Mouse (Mus musculus) cerebellum, adult 11 months (tissue): Measurements from ENCODE around the gene Eif2b3.
A peak's percentile ranks its signal among the peaks of the same experiment; 100 is the strongest.

Experiments used
- DNase-seq: peaks from one replicate; pipeline ENCODE4 v3.0.0; 2022

Gene Eif2b3

DNA sequence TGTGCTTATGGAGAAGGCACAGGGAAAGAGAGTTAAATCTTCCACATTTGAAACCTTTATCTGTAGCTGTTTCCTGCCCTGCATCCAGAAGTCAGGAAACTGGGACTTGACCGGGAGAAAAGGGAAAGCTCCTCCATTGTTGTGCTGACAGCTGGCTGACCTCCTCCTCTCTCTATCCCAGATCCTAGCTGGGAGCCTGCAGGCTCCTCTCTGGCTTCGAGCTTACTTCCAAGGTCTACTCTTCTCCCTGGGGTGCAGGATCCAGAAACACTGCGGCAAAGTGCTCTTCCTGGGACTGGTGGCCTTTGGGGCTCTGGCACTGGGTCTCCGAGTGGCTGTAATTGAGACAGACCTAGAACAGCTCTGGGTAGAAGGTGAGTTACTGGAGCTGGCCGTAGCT, 77.5 kb downstream of the Eif2b3 start:
- DNase-seq: no peak

DNA sequence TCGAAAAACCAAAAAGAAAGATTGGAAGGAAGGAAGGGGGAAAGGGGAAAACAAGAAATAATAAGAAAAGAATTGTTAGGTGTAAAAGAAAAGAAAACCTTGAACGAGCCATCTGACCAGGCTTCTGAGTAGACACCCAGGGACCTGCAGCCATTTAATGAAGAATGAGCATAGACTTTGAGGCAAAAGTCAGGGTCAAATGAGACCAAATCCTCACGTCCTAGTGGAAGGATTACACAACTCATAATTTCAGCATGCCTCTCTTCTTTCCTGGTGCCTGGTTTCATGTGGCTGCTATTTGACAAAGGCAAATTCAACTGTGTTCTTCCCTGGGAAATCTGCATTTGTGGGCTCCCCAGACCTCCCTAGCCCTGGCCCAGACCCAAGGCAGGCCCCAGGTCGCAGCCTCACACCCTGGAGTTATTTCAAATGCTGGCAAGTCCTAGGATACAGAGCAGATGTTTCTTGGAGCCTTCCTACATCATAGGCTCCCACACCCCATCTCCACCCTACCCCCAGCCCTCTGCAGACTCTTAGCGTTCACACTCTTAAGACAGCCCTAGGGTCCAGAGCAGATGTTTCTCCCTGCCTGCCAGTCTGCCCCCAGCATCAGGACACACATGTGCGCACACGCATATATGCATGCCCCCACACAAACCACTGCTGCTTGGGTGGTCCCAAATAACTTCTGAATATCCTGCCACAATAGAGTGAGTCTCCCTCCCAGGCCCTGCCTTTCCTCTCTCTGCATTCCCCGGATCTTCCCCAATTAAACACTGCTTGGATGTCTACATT, 79.0 kb downstream of the Eif2b3 start:
- DNase-seq: no peak

DNA sequence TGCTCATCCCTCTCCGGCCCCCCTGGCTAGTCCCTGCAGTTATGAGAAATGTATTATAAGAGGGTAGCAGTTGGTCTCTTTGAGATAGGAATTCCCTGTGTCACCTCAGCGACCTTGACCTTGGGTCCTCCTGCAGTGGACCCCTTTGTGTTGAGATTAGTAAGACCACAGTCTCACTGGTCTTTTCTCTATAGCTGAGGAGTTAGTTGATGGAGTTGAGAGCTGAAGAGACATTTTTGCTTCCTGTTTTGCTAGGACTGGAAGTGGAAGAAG, 79.5 kb downstream of the Eif2b3 start:
- DNase-seq: no peak

DNA sequence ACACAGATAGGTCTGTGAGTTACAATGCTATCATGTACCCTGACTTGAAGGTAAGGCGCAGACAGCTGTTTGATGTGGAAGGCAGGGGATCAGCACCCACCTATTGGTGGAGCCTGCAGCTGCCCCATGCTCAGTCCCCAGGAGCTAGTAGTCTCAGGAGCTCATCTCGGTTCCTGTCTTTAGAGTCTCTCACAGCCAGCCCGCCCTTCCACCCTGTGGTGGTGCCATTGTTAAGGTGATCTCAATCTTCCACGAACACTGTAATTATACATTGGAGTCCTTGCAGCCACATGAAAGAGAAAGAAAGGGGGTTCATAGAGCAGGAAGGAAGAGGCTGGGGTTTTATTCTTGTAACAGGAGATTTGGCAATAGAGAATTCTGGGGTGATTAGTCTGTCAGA, 80.8 kb downstream of the Eif2b3 start:
- DNase-seq: no peak

DNA sequence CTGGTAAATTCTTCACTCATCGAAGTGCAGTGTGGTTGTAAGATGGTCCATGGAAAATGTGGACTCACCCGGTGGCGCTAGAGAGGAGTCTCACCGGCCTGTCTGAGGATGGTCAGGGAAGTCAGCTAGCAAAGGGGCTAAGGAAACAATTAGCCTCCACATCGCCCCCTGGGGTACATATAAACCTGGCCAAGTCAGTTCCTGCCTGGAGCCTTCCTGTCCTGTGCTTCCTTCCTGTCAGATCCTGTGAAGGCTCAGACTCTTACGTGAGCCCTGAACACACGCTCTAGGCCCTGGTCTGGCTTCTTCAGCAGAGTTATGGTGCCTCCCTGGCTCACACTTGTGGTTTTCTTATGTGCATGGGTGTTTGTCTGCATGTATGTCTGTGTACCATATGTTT, 82.0 kb downstream of the Eif2b3 start:
- DNase-seq: no peak

DNA sequence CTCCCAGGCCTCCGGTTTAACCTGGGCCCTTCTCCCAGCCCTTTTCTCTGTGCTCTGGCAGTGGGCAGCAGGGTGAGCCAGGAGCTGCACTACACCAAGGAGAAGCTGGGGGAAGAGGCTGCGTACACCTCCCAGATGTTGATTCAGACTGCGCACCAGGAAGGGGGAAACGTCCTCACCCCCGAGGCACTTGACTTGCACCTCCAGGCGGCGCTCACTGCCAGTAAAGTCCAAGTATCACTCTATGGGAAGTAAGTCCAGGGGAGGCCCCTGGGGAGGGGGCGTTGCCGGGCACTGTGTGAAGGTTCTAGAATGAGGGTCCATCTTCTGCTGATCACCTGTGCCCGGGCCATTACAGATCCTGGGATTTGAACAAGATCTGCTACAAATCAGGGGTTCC, 85.5 kb downstream of the Eif2b3 start:
- DNase-seq: no peak

DNA sequence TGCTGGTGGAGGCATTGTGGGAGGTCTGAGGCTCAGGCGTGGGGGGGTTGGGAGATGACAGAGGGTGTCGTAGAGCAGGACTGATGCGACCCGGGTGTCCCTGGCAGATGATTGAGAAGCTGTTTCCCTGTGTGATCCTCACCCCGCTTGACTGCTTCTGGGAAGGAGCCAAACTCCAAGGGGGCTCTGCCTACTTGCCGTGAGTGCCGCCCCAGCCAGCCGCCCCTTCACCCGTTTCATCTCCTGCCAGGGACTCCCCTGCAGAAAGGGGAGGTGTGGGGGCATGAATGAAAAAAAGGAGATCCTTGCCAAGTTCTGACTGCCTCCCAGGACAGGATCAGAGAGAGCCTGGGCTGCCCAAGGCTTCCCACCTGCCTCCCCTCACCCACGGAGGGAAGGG, 85.9 kb downstream of the Eif2b3 start:
- no peak for DNase-seq

DNA sequence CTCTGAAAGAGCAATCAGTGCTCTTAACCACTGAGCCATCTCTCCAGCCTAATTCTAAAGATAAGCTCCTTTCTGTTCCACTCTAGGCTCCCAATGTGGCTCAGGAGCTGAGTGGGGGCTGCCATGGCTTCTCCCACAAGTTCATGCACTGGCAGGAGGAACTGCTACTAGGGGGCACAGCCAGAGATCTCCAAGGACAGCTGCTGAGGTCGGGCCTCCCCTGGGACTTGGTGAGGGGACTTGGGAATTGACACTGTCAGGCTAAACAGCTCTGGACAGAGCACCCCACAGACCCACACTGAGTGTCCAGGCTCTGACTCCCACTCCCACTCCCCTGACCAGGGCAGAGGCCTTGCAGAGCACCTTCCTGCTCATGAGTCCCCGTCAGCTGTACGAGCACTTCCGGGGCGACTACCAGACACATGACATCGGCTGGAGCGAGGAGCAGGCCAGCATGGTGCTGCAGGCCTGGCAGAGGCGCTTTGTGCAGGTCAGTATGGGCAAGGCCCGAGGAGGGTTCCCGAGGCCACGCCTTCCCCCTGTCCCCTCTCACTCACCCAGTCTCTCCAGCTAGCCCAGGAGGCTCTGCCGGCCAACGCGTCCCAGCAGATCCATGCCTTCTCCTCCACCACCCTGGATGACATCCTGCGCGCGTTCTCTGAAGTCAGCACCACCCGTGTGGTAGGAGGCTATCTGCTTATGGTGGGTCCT, 88.8 kb downstream of the Eif2b3 start:
- no peak for DNase-seq

DNA sequence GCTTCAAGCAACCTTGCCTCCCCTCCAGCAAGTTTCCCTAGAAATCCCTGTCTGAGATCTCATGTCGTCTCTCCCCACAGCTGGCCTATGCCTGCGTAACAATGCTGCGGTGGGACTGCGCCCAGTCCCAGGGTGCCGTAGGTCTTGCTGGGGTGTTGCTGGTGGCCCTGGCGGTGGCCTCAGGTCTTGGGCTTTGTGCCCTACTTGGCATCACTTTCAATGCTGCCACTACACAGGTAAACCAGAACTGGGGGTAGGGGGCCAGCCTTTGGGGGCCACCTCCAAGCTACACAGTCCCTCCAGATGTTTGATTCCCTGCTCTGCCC, 89.3 kb downstream of the Eif2b3 start:
- no peak for DNase-seq

DNA sequence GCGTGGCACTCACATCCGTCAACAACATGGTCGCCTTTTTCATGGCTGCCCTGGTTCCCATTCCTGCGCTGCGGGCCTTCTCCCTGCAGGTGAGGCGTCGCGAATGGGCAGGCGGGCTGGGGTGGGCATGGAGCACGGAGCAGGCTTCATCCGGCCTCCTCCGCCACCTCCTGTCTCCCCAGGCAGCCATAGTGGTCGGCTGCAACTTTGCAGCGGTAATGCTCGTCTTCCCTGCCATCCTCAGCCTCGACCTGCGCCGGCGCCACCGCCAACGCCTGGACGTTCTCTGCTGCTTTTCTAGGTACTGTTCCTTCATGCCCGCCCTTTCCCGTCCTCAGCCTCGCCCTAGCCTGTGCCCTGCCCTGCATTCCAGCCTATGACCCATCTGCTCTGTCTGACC, 90.1 kb downstream of the Eif2b3 start:
- DNase-seq: no peak

DNA sequence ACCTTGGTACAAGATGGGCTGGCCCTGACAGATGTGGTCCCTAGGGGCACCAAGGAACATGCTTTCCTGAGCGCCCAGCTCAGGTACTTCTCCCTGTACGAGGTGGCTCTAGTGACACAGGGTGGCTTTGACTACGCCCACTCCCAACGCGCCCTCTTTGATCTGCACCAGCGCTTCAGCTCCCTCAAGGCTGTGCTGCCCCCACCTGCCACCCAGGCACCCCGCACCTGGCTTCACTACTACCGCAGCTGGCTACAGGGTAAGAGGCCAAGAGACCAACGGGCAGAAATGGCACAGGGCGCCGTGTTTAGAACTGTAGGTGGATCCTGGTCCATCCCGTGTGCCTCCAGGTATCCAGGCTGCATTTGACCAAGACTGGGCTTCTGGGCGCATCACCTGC, 91.0 kb downstream of the Eif2b3 start:
- no peak for DNase-seq

DNA sequence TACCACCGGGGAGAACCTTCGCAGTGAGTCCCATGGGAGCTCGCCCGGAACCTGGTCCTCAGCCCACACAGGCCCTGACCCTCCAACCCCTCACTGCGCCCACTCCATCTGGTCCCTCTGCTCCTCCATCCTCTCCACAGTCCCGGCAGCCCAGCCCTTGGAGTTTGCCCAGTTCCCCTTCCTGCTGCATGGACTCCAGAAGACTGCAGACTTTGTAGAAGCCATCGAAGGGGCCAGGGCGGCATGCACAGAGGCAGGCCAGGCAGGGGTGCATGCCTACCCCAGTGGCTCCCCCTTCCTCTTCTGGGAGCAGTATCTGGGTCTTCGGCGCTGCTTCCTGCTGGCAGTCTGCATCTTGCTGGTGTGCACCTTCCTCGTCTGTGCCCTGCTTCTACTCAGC, 91.8 kb downstream of the Eif2b3 start:
- DNase-seq: no peak

DNA sequence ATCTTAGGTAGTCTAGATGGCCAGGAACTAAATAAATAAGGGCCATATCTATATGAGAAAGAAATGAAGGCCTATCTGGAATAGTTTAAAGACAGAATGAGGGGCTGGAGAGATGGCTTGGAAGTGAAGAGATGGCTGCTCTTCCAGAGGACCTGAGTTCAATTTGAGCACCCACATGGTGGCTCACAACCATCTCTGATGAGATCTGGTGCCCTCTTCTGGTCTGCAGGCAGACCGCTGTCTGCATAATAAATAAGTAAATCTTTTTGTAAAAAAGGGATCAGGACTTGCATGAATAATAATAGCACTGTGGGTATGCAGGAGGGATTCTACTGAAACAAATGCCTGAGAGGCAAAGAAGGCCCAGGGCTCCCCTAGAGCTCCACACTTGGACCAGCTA, 94.0 kb downstream of the Eif2b3 start:
- DNase-seq: no peak

DNA sequence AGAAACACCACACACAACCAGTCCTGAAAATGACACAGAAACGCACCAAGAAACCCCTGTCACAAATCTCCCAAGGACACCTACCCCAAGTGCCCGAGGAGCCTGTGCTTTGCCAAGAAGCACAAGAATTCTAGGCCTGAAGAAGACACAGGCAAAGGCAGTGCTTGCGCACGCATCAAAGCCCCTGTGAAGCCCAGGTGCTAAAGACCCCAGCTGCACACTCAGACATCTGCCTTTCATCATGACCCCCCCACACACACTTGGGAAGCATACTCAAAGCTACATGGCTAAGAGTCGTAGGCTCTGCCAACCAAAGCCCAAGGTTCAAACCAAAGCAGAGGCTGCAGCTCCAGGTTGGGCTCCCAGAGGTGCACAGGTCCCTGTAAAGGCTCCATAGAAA, 96.4 kb downstream of the Eif2b3 start:
- no peak for DNase-seq

DNA sequence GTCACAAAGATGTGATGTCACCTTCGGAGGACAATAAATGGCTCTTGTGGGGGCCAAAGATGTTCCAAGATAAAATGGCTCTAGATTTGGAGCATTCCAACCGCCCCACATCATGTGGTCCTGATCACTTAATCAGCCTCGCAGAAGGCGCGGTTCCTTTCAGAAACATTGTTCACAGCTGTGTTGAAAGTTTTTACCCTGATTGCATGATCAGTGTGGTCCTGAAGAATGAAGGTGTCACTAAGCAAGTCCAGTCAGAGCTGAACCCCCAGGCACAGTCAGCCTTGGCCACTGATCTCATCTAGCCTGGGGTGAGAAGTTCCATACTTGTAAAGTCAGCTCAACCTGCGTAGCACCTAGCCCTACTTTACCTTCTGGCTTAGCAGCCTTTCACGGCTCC, 98.7 kb downstream of the Eif2b3 start:
- DNase-seq: no peak

DNA sequence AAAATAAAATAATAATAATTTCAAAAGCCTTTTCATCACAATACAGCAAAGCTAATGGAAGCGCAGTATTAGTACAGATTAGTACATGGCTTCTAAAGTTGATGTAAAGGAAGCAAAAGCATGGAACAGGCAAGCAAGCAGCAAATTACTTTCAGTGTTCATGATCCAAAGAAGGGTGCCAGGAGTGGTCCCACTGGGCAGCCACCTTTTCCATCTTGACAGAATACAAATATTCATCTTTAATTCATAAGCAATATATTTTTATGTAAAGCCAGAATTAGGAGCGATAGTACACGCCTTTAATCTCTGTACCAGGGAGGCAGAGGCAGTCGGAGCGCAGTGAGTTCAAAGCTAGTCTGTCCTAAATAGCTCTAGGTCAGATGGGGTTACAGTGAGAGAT, 100.4 kb downstream of the Eif2b3 start:
- DNase-seq: no peak

DNA sequence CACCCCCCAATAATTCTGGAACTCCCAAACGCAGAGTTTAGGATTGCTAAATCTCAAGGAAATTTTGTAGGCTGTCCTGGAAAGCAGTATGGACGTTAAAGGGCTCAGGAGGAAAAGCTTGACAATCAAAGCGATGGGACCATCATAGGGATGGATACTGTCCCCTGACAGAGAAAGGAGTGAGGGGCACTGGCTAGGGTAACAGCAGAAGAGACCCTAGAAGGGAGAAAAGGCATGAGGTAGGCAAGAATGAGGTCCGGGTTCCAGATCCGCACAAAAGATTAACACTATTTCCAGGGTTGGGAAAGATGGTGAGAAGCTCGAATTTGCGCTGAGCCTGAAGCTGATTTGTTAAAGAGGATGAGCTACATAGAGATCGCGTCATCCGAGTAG, 100.8 kb downstream of the Eif2b3 start:
- no peak for DNase-seq

DNA sequence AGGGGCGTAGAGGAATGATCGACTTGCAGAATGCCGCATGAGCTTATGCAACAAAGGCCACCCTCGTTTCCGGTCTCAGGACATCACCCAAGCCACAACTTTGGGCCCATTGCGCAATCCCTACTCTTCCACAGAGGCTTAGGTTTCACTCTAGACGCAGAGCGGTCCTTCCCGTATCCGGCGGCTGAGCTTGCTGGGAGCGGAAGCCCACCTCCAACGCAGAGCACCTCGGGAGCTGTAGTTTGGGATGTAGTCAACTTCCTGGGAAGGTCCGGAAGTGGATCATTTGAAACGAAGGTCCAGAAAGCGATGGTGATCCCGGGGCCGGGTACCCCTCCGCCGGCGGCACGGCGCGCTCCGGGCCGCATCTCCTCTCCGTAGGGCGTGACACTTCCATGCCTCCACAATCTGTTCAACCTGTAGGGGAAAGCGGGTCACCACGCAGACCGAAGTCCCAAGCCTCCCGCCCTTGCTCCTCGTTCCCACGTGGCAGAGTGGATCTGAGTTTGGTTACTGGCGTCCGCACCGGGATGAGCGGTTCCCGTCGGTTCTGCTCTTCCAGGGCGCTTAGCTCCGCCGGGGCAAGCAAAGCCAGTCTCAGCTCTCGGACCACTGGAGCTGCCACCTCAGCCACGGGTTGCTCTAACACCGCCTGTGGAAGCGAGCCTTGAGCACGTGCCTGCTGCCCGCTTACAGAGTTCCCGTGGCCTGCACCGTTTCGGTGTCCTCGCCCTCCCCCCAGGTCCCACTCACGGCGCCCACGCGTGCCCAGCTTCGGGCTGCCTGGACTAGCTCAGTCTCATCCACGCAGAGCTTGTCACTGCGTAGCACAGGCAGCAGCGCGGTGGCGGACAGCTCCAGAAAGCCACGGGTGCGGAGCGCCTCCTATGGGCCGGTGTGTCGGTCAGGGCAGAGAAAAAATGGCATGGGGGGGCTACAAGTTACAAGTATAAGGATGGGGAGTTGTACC, 101.5 kb downstream of the Eif2b3 start:
- DNase-seq: peak; percentile 87

DNA sequence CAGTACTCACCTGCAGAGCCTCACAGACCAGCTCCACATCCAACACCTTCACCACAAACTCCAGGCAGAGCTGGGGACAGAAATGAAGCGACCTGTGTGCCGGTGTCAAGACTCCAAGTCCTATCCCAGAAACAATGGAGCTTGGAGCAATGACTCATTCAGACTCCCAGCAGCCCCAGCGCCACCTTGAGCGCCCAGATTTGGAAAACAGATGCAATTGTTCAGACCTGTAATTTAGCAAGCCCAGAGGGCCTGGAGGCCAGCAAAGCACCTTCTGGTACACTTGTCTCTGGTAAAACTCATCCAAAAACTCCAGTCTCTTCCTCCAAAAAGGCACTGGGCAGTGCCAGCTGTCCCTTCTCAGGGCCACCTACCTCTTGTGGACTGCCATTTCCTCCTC, 103.0 kb downstream of the Eif2b3 start:
- DNase-seq: no peak

DNA sequence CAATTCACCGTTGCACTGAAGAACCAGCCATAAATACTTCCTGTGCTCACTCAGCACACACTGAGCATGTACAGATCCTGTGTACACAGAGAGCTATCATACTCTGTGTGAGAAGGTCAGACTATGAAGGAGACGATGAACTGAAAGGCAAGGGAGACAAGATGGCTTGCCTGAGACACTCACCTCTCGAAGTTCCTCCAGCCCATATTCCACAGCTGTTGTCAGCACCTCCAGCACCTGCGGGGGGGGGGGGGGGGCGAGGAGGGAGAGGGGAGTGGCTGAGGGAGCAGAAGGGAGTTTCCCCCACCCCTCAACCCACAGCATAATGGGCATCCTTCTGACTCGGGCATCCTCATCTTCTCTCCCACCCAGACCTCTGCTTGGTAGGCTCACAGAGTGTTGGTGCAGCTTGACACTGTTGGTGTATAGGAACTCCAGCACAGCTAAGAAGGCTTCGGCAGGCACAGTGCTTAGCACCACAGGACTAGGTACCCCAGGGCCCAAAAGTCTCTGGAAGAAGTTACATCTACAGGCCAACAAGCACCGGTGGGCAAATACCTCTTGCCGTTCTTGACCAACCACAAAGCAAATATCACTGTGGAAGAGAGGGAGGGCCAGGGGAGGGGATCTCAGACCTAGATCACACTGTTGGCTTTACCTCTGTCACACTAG, 104.5 kb downstream of the Eif2b3 start:
- no peak for DNase-seq

DNA sequence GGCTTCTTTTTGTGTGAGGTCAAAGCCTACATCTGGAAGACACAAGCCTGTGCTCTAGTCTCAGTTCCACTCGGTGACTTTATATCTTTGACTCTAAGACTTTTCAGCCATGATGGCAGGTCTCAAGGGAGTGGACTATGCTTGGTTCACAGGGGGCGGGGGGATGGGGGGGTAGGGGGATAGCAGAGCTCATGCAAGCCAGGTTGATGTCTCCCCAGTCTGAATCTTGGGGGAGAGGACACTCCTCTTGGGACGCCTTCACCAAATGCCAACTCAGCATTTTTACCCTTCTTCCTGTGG, 105.0 kb downstream of the Eif2b3 start:
- no peak for DNase-seq

DNA sequence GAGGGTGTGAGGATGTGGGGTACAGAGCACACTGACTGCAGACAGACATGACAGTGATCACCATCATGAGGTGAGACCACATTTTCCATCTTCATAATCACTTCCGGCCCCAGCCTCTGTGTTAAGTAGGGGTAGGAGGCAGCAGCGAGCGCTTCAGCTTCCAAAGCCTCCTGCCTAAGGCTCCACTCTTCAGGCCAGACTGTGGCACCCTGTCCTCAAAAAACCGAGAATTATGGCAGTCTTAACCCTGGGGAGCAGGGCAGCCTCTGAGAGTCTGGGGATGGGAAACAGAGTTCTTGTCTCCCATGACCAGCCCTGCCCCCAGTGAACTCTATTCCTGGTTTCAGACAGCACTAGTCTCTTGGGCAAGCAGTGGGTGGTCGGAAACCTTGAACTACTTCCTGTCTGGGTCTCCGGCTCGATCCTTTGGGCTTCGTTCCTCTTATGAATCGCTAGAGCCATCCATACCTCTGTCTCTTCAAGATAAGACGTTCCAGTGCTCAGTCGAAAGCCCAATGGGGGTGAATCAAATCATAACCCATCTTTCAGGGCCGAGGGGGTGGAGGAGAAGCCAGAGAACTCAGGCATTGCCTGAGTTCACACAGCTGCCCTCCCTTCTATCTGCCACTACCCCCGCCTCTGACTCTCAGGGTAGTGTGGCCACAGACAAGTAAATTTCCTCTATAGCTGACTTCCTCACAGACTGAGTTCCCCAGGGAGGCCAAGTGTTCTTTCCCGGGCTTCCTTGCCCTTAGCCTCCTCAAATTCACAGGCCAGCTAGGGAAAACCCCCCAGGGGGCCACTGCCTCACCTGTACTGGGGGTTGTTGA, 105.5 kb downstream of the Eif2b3 start:
- no peak for DNase-seq
